Mouse (Mus musculus): ENCODE measurements at regions not wholly inside any gene's neighbourhood (a gene's known extent, or its start where the extent isn't known, plus 50 kb on each side); places are given as distances from the start of the nearest gene placed in this dataset.

DNA sequence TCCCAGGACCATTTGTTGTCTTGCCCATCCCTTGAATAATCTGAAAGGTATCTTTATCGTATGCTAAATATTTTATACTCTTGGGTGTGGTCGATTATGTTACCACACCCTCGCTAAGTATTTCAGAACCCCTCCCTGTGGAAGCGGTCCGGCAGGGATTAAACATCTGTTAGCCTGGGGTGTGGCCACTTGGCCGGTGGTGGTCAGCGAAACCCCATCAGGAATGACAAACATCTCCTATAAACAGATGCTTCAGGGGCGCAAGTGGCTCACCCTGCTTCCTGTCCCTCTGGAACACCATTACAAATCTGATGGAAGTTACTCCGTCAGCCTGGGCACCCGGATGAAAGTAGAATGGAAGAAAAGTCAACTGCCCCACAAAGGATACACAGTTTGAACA is 119.8 kb upstream of the Dyrk2 start:
- Histone ChIP-seq H3K36me3 (ENCODE audit: control insufficient read depth, insufficient read depth, low read length) (no peaks in the 10 kb centered on the region), H3K27ac (replicated peaks) (no peak overlapping the region), H3K4me1 (replicated peaks; ENCODE audit: control insufficient read depth, insufficient read depth) (no peaks in the 10 kb centered on the region), H3K4me2 (replicated peaks; ENCODE audit: low read depth) (no peak overlapping the region), H3K9ac (ENCODE audit: low read length) (no peak overlapping the region), H3K9me3 (ENCODE audit: control insufficient read depth, low read length) (no peaks in the 10 kb centered on the region), H3K27me3 (ENCODE audit: control insufficient read depth, insufficient read depth, low read length) (no peaks in the 10 kb centered on the region), H3K4me3 (ENCODE audit: low read depth, low read length) (no peak overlapping the region)
- ATAC-seq (ENCODE audit: low FRiP score, low TSS enrichment): no peak
- no peak for DNase-seq (ENCODE audit: low spot score)
- WGBS: 56% methylated on average over 10 of the region's 10 CpGs
- no peak for TF ChIP-seq CTCF (IDR thresholded peaks at IDR 0.05; ENCODE audit: low read depth)
- TF ChIP-seq EP300 (optimal IDR thresholded peaks at IDR 0.05): no peak

DNA sequence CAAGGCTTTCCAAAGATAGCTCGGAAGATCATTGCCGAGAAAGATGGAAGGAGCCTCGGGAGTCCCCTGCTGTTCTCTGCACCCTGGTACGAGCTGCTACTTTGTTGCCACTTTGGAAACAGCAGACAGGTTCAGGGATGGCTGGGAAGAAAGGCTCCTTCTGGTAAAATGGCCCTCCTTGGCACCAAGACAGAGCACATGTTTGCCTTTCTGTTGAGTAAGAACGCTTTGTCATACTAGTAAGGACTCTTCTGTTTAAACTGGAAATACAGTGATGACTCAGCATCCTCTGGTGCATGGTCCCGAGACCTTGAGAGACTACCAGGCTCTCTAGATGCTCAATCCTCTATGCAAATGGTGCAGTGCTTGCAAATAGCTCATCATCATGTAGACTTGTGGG is 118.2 kb upstream of the Dyrk2 start:
- Histone ChIP-seq H3K9ac (ENCODE audit: low read length) (no peak overlapping the region), H3K4me3 (ENCODE audit: low read depth, low read length) (no peak overlapping the region), H3K27me3 (ENCODE audit: control insufficient read depth, insufficient read depth, low read length) (no peaks in the 10 kb centered on the region), H3K4me1 (replicated peaks; ENCODE audit: control insufficient read depth, insufficient read depth) (no peaks in the 10 kb centered on the region), H3K27ac (replicated peaks) (peak overlapping the region; percentile 45; the same call in 1 of the 2 replicates), H3K36me3 (ENCODE audit: control insufficient read depth, insufficient read depth, low read length) (no peaks in the 10 kb centered on the region), H3K9me3 (ENCODE audit: control insufficient read depth, low read length) (no peaks in the 10 kb centered on the region), H3K4me2 (replicated peaks; ENCODE audit: low read depth) (no peak overlapping the region)
- WGBS: 73% methylated on average over 6 of the region's 6 CpGs
- ATAC-seq (ENCODE audit: low FRiP score, low TSS enrichment): peak; percentile 57; the same call in 1 of the 2 replicates
- DNase-seq (ENCODE audit: low spot score): no peak
- TF ChIP-seq CTCF (IDR thresholded peaks at IDR 0.05; ENCODE audit: low read depth) (no peak), EP300 (optimal IDR thresholded peaks at IDR 0.05) (no peak)

DNA sequence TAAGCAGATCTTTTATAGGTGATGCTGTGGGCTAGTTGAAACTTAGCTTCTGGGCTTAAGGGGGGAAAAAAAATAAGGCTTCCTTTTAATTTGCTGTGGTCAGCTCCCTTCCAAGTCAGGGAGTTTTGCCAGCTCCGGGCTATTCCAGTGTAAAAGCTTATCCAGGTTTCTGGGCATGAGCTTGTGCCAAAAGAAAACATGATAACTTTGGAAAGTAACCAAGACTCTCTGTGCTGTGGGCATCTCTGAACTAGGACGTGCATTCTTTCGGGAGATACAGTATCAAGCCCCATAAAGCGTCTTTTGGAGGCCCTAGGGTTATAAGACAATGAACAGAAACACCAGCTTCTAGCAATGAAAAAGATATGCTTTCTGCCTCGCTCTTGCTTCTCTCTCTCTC is 114.6 kb upstream of the Dyrk2 start:
- Histone ChIP-seq H3K4me1 (replicated peaks; ENCODE audit: control insufficient read depth, insufficient read depth) (no peaks in the 10 kb centered on the region), H3K36me3 (ENCODE audit: control insufficient read depth, insufficient read depth, low read length) (no peaks in the 10 kb centered on the region), H3K9me3 (ENCODE audit: control insufficient read depth, low read length) (no peaks in the 10 kb centered on the region), H3K27ac (replicated peaks) (no peak overlapping the region), H3K9ac (ENCODE audit: low read length) (no peak overlapping the region), H3K4me3 (ENCODE audit: low read depth, low read length) (no peak overlapping the region), H3K27me3 (ENCODE audit: control insufficient read depth, insufficient read depth, low read length) (no peaks in the 10 kb centered on the region), H3K4me2 (replicated peaks; ENCODE audit: low read depth) (no peak overlapping the region)
- DNase-seq (ENCODE audit: low spot score) (no peak), ATAC-seq (ENCODE audit: low FRiP score, low TSS enrichment) (no peak)
- TF ChIP-seq CTCF (IDR thresholded peaks at IDR 0.05; ENCODE audit: low read depth) (no peak), EP300 (optimal IDR thresholded peaks at IDR 0.05) (no peak)
- 76% methylated on average over 5 of the region's 5 CpGs for WGBS

DNA sequence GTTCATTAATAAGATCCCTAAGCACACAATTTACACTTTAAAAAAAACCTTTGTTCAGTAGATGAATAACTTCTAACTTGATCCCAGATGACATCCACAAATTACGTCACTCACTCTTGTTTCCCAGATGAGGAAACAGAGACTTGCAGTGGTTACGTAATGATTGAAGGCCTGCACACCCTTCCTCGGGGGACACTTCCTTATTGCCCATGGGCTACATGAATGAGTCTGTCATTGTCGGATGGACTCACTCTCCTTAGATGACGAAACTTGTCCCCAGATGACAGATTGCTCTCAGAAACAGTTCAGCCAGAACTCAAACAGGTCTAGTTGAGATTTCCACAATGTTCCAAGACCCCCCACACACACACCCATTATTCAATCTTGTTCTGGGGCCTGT is 111.4 kb upstream of the Dyrk2 start:
- Histone ChIP-seq H3K4me2 (replicated peaks; ENCODE audit: low read depth) (no peak overlapping the region), H3K36me3 (ENCODE audit: control insufficient read depth, insufficient read depth, low read length) (no peaks in the 10 kb centered on the region), H3K4me1 (replicated peaks; ENCODE audit: control insufficient read depth, insufficient read depth) (no peaks in the 10 kb centered on the region), H3K9ac (ENCODE audit: low read length) (no peak overlapping the region), H3K9me3 (ENCODE audit: control insufficient read depth, low read length) (no peaks in the 10 kb centered on the region), H3K27ac (replicated peaks) (no peak overlapping the region), H3K27me3 (ENCODE audit: control insufficient read depth, insufficient read depth, low read length) (no peaks in the 10 kb centered on the region), H3K4me3 (ENCODE audit: low read depth, low read length) (no peak overlapping the region)
- DNase-seq (ENCODE audit: low spot score): no peak
- TF ChIP-seq EP300 (optimal IDR thresholded peaks at IDR 0.05): no peak
- TF ChIP-seq CTCF (IDR thresholded peaks at IDR 0.05; ENCODE audit: low read depth): no peak
- ATAC-seq (ENCODE audit: low FRiP score, low TSS enrichment): no peak
- WGBS: 67% methylated on average over 5 of the region's 5 CpGs

DNA sequence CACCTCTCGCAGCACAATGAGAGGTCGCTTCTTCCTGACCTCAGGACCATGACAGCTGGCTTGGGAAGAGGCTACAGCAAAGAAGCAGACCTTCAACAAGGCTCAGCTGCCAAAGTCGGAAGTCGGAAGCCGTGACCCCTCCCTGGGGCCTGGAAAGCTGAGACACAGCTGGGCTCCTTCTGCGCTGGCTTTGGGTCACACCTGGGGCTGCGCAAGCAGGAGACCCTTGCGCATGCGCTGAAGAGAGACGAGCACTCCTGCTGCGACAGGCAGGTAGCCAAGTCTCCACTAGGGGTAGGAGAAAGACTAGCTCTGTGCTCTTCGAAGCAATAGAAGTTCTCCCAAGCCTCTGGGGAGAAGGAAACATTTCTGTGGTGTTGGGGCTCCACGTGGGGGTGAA is 109.3 kb upstream of the Dyrk2 start:
- H3K4me3 ChIP-seq (ENCODE audit: low read depth, low read length): no peak overlapping the region
- H3K36me3 ChIP-seq (ENCODE audit: control insufficient read depth, insufficient read depth, low read length): no peaks in the 10 kb centered on the region
- H3K9ac ChIP-seq (ENCODE audit: low read length): no peak overlapping the region
- peak; percentile 56 for TF ChIP-seq CTCF (IDR thresholded peaks at IDR 0.05; ENCODE audit: low read depth)
- no peak for TF ChIP-seq EP300 (optimal IDR thresholded peaks at IDR 0.05)
- no peak overlapping the region for H3K4me2 ChIP-seq (replicated peaks; ENCODE audit: low read depth)
- DNase-seq (ENCODE audit: low spot score): peak; percentile 52
- 36% methylated on average over 13 of the region's 13 CpGs for WGBS
- ATAC-seq (ENCODE audit: low FRiP score, low TSS enrichment): peak; percentile 47; the same call in 1 of the 2 replicates
- H3K27ac ChIP-seq (replicated peaks): no peak overlapping the region
- H3K9me3 ChIP-seq (ENCODE audit: control insufficient read depth, low read length): no peaks in the 10 kb centered on the region
- no peaks in the 10 kb centered on the region for H3K4me1 ChIP-seq (replicated peaks; ENCODE audit: control insufficient read depth, insufficient read depth)
- H3K27me3 ChIP-seq (ENCODE audit: control insufficient read depth, insufficient read depth, low read length): no peaks in the 10 kb centered on the region

DNA sequence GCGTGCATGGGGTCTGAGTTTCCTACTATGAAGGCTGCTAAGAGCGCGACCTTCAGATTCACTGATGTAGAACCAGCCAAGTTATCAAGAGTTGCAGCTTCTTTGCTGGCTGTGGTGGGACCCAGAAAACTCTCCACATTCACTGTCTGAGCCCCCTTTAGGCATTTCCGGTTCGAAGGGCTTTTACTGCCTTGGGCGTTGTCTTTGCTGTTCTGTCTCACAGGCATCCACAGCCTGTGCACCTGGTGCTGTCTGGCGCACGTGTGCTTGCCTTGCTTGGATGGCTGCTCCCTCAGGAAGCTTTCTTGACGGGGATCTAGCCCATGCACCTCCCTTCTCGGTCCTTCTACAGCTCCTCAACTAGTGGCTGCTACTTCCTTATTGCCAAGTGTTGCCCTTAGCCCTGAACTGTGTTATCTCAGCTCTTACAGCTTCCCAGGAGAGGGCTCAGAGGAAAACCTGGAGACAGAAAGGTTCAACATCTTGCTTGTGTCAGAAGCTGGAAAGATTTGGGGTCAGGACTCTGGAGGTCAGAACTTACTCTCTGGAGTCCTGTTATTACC is 108.3 kb upstream of the Dyrk2 start:
- Histone ChIP-seq H3K36me3 (ENCODE audit: control insufficient read depth, insufficient read depth, low read length) (no peaks in the 10 kb centered on the region), H3K9ac (ENCODE audit: low read length) (no peak overlapping the region), H3K9me3 (ENCODE audit: control insufficient read depth, low read length) (no peaks in the 10 kb centered on the region), H3K27ac (replicated peaks) (no peak overlapping the region), H3K4me2 (replicated peaks; ENCODE audit: low read depth) (no peak overlapping the region), H3K4me1 (replicated peaks; ENCODE audit: control insufficient read depth, insufficient read depth) (no peaks in the 10 kb centered on the region), H3K27me3 (ENCODE audit: control insufficient read depth, insufficient read depth, low read length) (no peaks in the 10 kb centered on the region), H3K4me3 (ENCODE audit: low read depth, low read length) (no peak overlapping the region)
- 76% methylated on average over 10 of the region's 10 CpGs for WGBS
- TF ChIP-seq EP300 (optimal IDR thresholded peaks at IDR 0.05) (no peak), CTCF (IDR thresholded peaks at IDR 0.05; ENCODE audit: low read depth) (no peak)
- ATAC-seq (ENCODE audit: low FRiP score, low TSS enrichment) (no peak), DNase-seq (ENCODE audit: low spot score) (no peak)

All from stomach, postnatal 0 days (tissue).